ENCODE assay signal across 19 mouse cellular contexts in genomic region chr2:163974056-163974455, GRCm38 (mm10). TPM values are rescaled to one million over a fixed set of nuclear protein-coding genes. Genes with fewer than 3 reads are reported as not detected.
DNase-seq lines count a peak whose midpoint lies in the region; ATAC-seq and TF ChIP-seq lines count a peak whose summit lies in the region.
"Had no signal": no experiment of that assay in that cellular context is flagged by ENCODE, and none has a peak within 500 bp of the region (broad histone marks: within the 10 kb centered on the region; RNA-seq: fewer than 3 reads in every experiment).

No protein-coding gene starts in this region.

- H3K36me3 ChIP-seq in kidney, postnatal 0 days (ENCODE audit: insufficient read depth, low read length), result no peaks in the 10 kb centered on the region
- H3K36me3 ChIP-seq in lung, postnatal 0 days (ENCODE audit: insufficient read depth, low read length), result no peaks in the 10 kb centered on the region
- H3K36me3 ChIP-seq: embryonic facial prominence, embryonic 12.5 days; forebrain, embryonic 15.5 days; heart, embryonic 12.5 days; hindbrain, embryonic 15.5 days had no signal

- TF ChIP-seq EP300 in lung, postnatal 0 days (IDR thresholded peaks at IDR 0.05), result no peak

- H3K9ac ChIP-seq in kidney, postnatal 0 days (ENCODE audit: low read depth, low read length), result no peak overlapping the region
- H3K9ac ChIP-seq in lung, postnatal 0 days (replicated peaks; ENCODE audit: low read depth), result no peak overlapping the region
- H3K9ac ChIP-seq: embryonic facial prominence, embryonic 12.5 days; forebrain, embryonic 15.5 days; heart, embryonic 12.5 days; hindbrain, embryonic 15.5 days had no signal

- TF ChIP-seq CTCF in kidney, postnatal 0 days (IDR thresholded peaks at IDR 0.05; ENCODE audit: low read depth), result no peak
- no peak for TF ChIP-seq CTCF in lung, postnatal 0 days (IDR thresholded peaks at IDR 0.05)
- TF ChIP-seq CTCF in gastrocnemius, adult 2 months (IDR thresholded peaks at IDR 0.05), result no peak

- no peaks in the 10 kb centered on the region for H3K4me1 ChIP-seq in kidney, postnatal 0 days (replicated peaks; ENCODE audit: insufficient read depth, low read length)
- H3K4me1 ChIP-seq in lung, postnatal 0 days (ENCODE audit: insufficient read depth, low read depth, low read length), result no peaks in the 10 kb centered on the region
- 0 out of 2 replicates have a peak, but pooled peaks cover 2% of the 10 kb centered on the region for H3K4me1 ChIP-seq in brown adipose tissue, adult 24 weeks (ENCODE audit: control insufficient read depth, insufficient read depth, insufficient read length, low read length)
- H3K4me1 ChIP-seq: embryonic facial prominence, embryonic 12.5 days; forebrain, embryonic 15.5 days; heart, embryonic 12.5 days; hindbrain, embryonic 15.5 days had no signal

- no peak overlapping the region for H3K4me2 ChIP-seq in kidney, postnatal 0 days (ENCODE audit: low read length)
- H3K4me2 ChIP-seq in lung, postnatal 0 days (replicated peaks; ENCODE audit: low read depth, low read length), result no peak overlapping the region
- H3K4me2 ChIP-seq: embryonic facial prominence, embryonic 12.5 days; forebrain, embryonic 15.5 days; heart, embryonic 12.5 days; hindbrain, embryonic 15.5 days had no signal

- H3K4me3 ChIP-seq in kidney, postnatal 0 days (replicated peaks; ENCODE audit: low read depth, low read length), result no peak overlapping the region
- no peak overlapping the region for H3K4me3 ChIP-seq in lung, postnatal 0 days (ENCODE audit: low read depth, low read length)
- no peak overlapping the region for H3K4me3 ChIP-seq in brown adipose tissue, adult 24 weeks (ENCODE audit: insufficient read depth, low read depth, low read length)
- no peak overlapping the region for H3K4me3 ChIP-seq in gastrocnemius, adult 2 months
- H3K4me3 ChIP-seq: embryonic facial prominence, embryonic 12.5 days; forebrain, embryonic 15.5 days; heart, embryonic 12.5 days; hindbrain, embryonic 15.5 days had no signal

- intact Hi-C loops in gastrocnemius, adult 2 months (cut with DNase I), result no loop called here

- peak; percentile 22 for DNase-seq in embryo, embryonic 10 days (ENCODE audit: low spot score)
- DNase-seq in embryo, embryonic 11 days, result no peak
- DNase-seq in kidney, postnatal 0 days (ENCODE audit: low spot score), result peak; percentile 38
- no peak for DNase-seq in kidney, postnatal 4 days
- peak; percentile 16 for DNase-seq in lung, postnatal 25 days (ENCODE audit: low spot score)
- no peak for DNase-seq in lung, postnatal 0 days (ENCODE audit: low spot score)
- DNase-seq in gastrocnemius, adult 2 months, result no peak
- DNase-seq: adrenal gland, postnatal 10 days; cerebellum, adult 11-12 months; cerebellum, adult 9-10 months; cerebellum, postnatal 25 days; gastrocnemius, postnatal 14 days had no signal

- H3K27me3 ChIP-seq in kidney, postnatal 0 days (ENCODE audit: insufficient read depth, low read length), result no peaks in the 10 kb centered on the region
- no peaks in the 10 kb centered on the region for H3K27me3 ChIP-seq in lung, postnatal 0 days (replicated peaks; ENCODE audit: insufficient read depth, low read length)
- H3K27me3 ChIP-seq: embryonic facial prominence, embryonic 12.5 days; forebrain, embryonic 15.5 days; heart, embryonic 12.5 days; hindbrain, embryonic 15.5 days had no signal

- 61% methylated on average over 2 of the region's 2 CpGs for WGBS in kidney, postnatal 0 days
- 66% methylated on average over 2 of the region's 2 CpGs for WGBS in lung, postnatal 0 days

- no peak for ATAC-seq in kidney, postnatal 0 days (replicated peaks; ENCODE audit: low FRiP score, low read depth)
- ATAC-seq in lung, postnatal 0 days, result no peak
- ATAC-seq: forebrain, embryonic 15.5 days had no signal

- H3K27ac ChIP-seq in kidney, postnatal 0 days, result no peak overlapping the region
- no peak overlapping the region for H3K27ac ChIP-seq in lung, postnatal 0 days (ENCODE audit: low read length)
- peak overlapping the region; percentile 44 for H3K27ac ChIP-seq in brown adipose tissue, adult 24 weeks (replicated peaks; ENCODE audit: low read depth, low read length)
- no peak overlapping the region for H3K27ac ChIP-seq in gastrocnemius, adult 2 months
- H3K27ac ChIP-seq: embryonic facial prominence, embryonic 12.5 days; forebrain, embryonic 15.5 days; hindbrain, embryonic 15.5 days had no signal

- no peaks in the 10 kb centered on the region for H3K9me3 ChIP-seq in kidney, postnatal 0 days (replicated peaks; ENCODE audit: low read length)
- no peaks in the 10 kb centered on the region for H3K9me3 ChIP-seq in lung, postnatal 0 days (ENCODE audit: low read length)
- H3K9me3 ChIP-seq: embryonic facial prominence, embryonic 12.5 days; hindbrain, embryonic 15.5 days had no signal

RNA-seq across cellular contexts. Expression of gene Ywhab, which starts 20.7 kb away (rescaled TPM):
- polyA plus RNA-seq in kidney, postnatal 0 days (2015; fragmentation: Nextera tagmentation; extraction: Ambion mirVana), result 261 and 288 TPM in 2 replicates
- polyA plus RNA-seq in lung, postnatal 0 days (2015; fragmentation: Nextera tagmentation; extraction: Ambion mirVana), result 263 and 295 TPM in 2 replicates
- polyA plus RNA-seq in brown adipose tissue, adult 24 weeks (2012; ENCODE audit: insufficient read depth, insufficient read length, missing spikeins), result 226 and 247 TPM in 2 replicates
- total RNA-seq in gastrocnemius, adult 2 months (2021), result 10 to 100 TPM; 34.7 to 44.4 TPM

RNA-seq across cellular contexts. Expression of gene Pabpc1l, which starts 51.2 kb away (rescaled TPM):
- polyA plus RNA-seq in kidney, postnatal 0 days (2015; fragmentation: Nextera tagmentation; extraction: Ambion mirVana), result 2.7 and 4.0 TPM in 2 replicates
- 0.36 and 0.60 TPM in 2 replicates for polyA plus RNA-seq in lung, postnatal 0 days (2015; fragmentation: Nextera tagmentation; extraction: Ambion mirVana)
- polyA plus RNA-seq in brown adipose tissue, adult 24 weeks (2012; ENCODE audit: insufficient read depth, insufficient read length, missing spikeins), result not detected in 2 replicates
- total RNA-seq in gastrocnemius, adult 2 months (2021), result not detected

RNA-seq across cellular contexts. Expression of gene Rims4, which starts 55.6 kb away (rescaled TPM):
- 0.33 and 0.50 TPM in 2 replicates for polyA plus RNA-seq in kidney, postnatal 0 days (2015; fragmentation: Nextera tagmentation; extraction: Ambion mirVana)
- 0.06 and 0.13 TPM in 2 replicates for polyA plus RNA-seq in lung, postnatal 0 days (2015; fragmentation: Nextera tagmentation; extraction: Ambion mirVana)
- polyA plus RNA-seq in brown adipose tissue, adult 24 weeks (2012; ENCODE audit: insufficient read depth, insufficient read length, missing spikeins), result 5.5 and 9.0 TPM in 2 replicates
- 1 to 10 TPM; 1.2 to 3.2 TPM for total RNA-seq in gastrocnemius, adult 2 months (2021)
- total RNA-seq: MEL had no signal
- polyA plus RNA-seq: C2C12 had no signal

Comparison
In these comparisons a context has a peak if more than half of its experiments do, and no peak if none do; other contexts are left out.
1. DNase-seq: peak in embryo, embryonic 10 days (single experiment), kidney, postnatal 0 days (single experiment) and lung, postnatal 25 days (single experiment); none in embryo, embryonic 11 days (single experiment), kidney, postnatal 4 days (0 of 2), lung, postnatal 0 days (single experiment) and gastrocnemius, adult 2 months (single experiment).